Mouse (Mus musculus) kidney, adult 2 months (tissue): Measurements from ENCODE around the gene Washc3. TPM values are rescaled to one million over a fixed set of nuclear protein-coding genes. Genes with fewer than 3 reads are reported as not detected.

ENCODE experiments used
- DNase-seq: peaks from one replicate; pipeline ENCODE4 v3.0.0; 2021
- H3K27ac ChIP-seq: fragments of 200-500 bp; 2 replicates; pipeline ENCODE4 v1.5.1; 2012; ENCODE audit warnings: low read depth, low read length, control low read depth, inconsistent platforms; ENCODE audit not compliant: insufficient read depth
- H3K27me3 ChIP-seq: fragments of 200-500 bp; replicated peaks from 2 replicates; pipeline ENCODE4 v1.6.1; 2012; ENCODE audit warnings: mild to moderate bottlenecking, moderate library complexity, low read length, inconsistent platforms; ENCODE audit not compliant: control insufficient read depth, insufficient read depth
- H3K36me3 ChIP-seq: fragments of 200-500 bp; 2 replicates; pipeline ENCODE4 v1.6.1; 2012; ENCODE audit warnings: mild to moderate bottlenecking, moderate library complexity, low read length, inconsistent platforms; ENCODE audit not compliant: control insufficient read depth, insufficient read depth
- H3K4me1 ChIP-seq: fragments of 200-500 bp; 2 replicates; pipeline ENCODE4 v1.6.1; 2011; ENCODE audit warnings: low read length; ENCODE audit not compliant: control insufficient read depth, insufficient read depth
- H3K4me3 ChIP-seq: fragments of 200-500 bp; 2 replicates; pipeline ENCODE4 v1.5.1; 2011; ENCODE audit warnings: mild to moderate bottlenecking, low read depth, low read length, control low read depth; ENCODE audit not compliant: insufficient read depth
- CTCF ChIP-seq: fragments of 200-500 bp; conservative IDR thresholded peaks from 2 replicates; pipeline ENCODE4 v1.5.1; 2011; ENCODE audit warnings: low read depth, mild to moderate bottlenecking, control low read depth, low read length, moderate library complexity, mixed read lengths; ENCODE audit not compliant: insufficient read depth, insufficient read length
- POLR2A ChIP-seq: fragments of 200-500 bp; IDR thresholded peaks from one replicate; pipeline ENCODE4 v1.6.1; 2011; ENCODE audit warnings: low read depth, low read length, control low read depth
- WGBS: fragments of 180-500 bp; shearing (Covaris S2); methylation state at CpG from one replicate; pipeline ENCODE4 v1.1.7; 2018; 5-methylcytosine and 5-hydroxymethylcytosine counted together
- polyA plus RNA-seq: library from polyadenylated mRNA; depleted of rRNA; stranded (reverse); fragments of >200 nt; gene quantifications from 2 replicates; pipeline ENCODE4 v1.2.3, GENCODE M21; 2012

Washc3 gene
- polyA plus RNA-seq, 1 experiment = 25.4 TPM

DNA sequence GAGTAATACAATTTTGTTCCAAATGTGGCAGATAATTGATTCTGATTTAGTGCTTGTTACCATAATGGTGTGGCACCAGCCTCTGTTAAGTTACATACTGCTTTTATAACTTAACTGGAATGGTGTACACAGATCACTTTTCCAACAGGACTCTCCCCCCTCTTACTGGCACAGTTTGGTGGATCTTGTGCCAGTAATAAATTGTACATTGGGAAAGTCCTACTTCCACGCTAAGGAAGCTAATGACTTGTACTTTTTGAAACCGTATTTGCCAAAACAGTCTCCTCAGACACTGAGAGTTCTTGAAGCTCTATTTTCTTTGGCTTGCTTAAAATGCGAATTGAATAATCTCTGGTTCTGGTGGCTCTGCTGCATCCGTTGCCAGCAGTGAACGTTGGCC, 24.5 kb downstream of the Washc3 start:
- WGBS = 67% methylated on average over 5 of the region's 5 CpGs
- DNase-seq = no peak
- H3K27me3 ChIP-seq = no peaks in the 10 kb centered on the region
- H3K4me3 ChIP-seq = no peak overlapping the region
- H3K4me1 ChIP-seq = no peaks in the 10 kb centered on the region
- H3K36me3 ChIP-seq = peaks cover 3% of the 10 kb centered on the region
- no peak overlapping the region for H3K27ac ChIP-seq
- TF ChIP-seq POLR2A (no peak), CTCF (no peak)

- 93% methylated on average over 2 of the region's 2 CpGs for WGBS
- Histone ChIP-seq H3K27me3 (no peaks in the 10 kb centered on the region), H3K4me1 (no peaks in the 10 kb centered on the region), H3K4me3 (no peak overlapping the region), H3K36me3 (peaks cover 1% of the 10 kb centered on the region; the same call in 1 of the 2 replicates), H3K27ac (no peak overlapping the region)
- TF ChIP-seq POLR2A = no peak
- TF ChIP-seq CTCF = no peak
- no peak for DNase-seq
These were observed 27.1 kb downstream of the Washc3 start for GRCm38 (mm10) chr10:88227962-88228361.

GRCm38 (mm10) chr10:88228521-88229017, 27.7 kb downstream of the Washc3 start:
- TF ChIP-seq CTCF (no peak), POLR2A (no peak)
- DNase-seq = peak; percentile 31
- no peaks in the 10 kb centered on the region for H3K4me1 ChIP-seq
- WGBS = 69% methylated on average over 8 of the region's 8 CpGs
- no peak overlapping the region for H3K27ac ChIP-seq
- no peak overlapping the region for H3K4me3 ChIP-seq
- H3K36me3 ChIP-seq = no peaks in the 10 kb centered on the region
- no peaks in the 10 kb centered on the region for H3K27me3 ChIP-seq

GRCm38 (mm10) chr10:88231671-88232070, 30.8 kb downstream of the Washc3 start:
- H3K4me1 ChIP-seq = no peaks in the 10 kb centered on the region
- no peak for DNase-seq
- H3K4me3 ChIP-seq = no peak overlapping the region
- H3K27me3 ChIP-seq = no peaks in the 10 kb centered on the region
- H3K27ac ChIP-seq = no peak overlapping the region
- WGBS = 78% methylated on average over 8 of the region's 8 CpGs
- H3K36me3 ChIP-seq = no peaks in the 10 kb centered on the region; the same call in 1 of the 2 replicates
- TF ChIP-seq POLR2A (no peak), CTCF (no peak)

- no peaks in the 10 kb centered on the region; the same call in 1 of the 2 replicates for H3K36me3 ChIP-seq
- H3K27me3 ChIP-seq = no peaks in the 10 kb centered on the region
- H3K27ac ChIP-seq = no peak overlapping the region
- WGBS = 80% methylated on average over 2 of the region's 2 CpGs
- H3K4me1 ChIP-seq = no peaks in the 10 kb centered on the region
- H3K4me3 ChIP-seq = no peak overlapping the region
- DNase-seq = no peak
- TF ChIP-seq CTCF (no peak), POLR2A (no peak)
These were observed 31.9 kb downstream of the Washc3 start for GRCm38 (mm10) chr10:88232765-88233164.

DNA sequence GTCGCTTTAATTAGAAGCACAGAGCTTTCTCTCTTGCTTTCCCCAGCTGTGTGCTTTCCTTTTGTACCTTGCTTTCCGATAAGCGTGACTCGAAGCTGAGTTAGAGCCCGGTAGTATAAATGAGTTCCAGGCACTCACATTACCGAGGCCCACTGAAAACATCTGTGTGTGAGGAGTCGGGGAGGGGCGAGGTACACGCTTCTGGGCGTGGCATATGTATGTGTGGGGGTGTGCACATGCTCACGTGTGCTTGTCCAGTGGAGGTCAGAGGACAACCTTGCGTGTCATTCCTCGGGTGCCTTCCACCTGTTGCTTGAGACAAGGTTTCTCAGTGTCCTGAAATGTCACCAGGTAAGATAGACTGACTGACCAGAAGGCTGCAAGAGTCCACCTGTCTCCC, 43.8 kb downstream of the Washc3 start:
- TF ChIP-seq POLR2A (no peak), CTCF (no peak)
- Histone ChIP-seq H3K4me3 (no peak overlapping the region), H3K27me3 (no peaks in the 10 kb centered on the region), H3K27ac (no peak overlapping the region), H3K4me1 (no peaks in the 10 kb centered on the region), H3K36me3 (0 out of 2 replicates have a peak, but pooled peaks cover 3% of the 10 kb centered on the region)
- no peak for DNase-seq
- 84% methylated on average over 13 of the region's 13 CpGs for WGBS

DNA sequence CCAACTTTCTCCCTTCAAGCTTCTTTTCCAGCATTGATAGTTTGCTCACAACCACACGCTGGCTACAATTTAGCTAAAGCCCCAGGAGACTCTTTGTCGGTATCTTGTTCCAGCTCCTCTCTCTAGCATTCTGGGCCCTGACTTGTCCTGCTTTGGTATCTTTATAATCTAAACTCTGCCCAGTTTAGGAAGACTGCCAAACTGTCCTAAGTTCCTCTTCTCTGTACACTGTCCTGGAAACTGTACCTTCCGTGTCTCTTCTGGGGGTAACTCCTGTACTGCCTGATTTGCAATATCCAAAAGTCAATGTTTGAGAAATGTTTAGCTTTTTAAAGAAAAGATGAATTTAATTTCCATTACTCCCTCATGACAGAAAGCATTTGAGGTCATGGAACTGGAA, 49.4 kb downstream of the Washc3 start:
- peak; percentile 8 for DNase-seq
- 45% methylated on average over 3 of the region's 3 CpGs for WGBS
- TF ChIP-seq POLR2A (no peak), CTCF (no peak)
- no peaks in the 10 kb centered on the region for H3K36me3 ChIP-seq
- no peak overlapping the region for H3K4me3 ChIP-seq
- H3K27me3 ChIP-seq = no peaks in the 10 kb centered on the region
- no peak overlapping the region for H3K27ac ChIP-seq
- no peaks in the 10 kb centered on the region; the same call in 1 of the 2 replicates for H3K4me1 ChIP-seq
